Mouse (Mus musculus): Measurements from ENCODE around the gene Wrnip1. TPM values are rescaled to one million over a fixed set of nuclear protein-coding genes. Genes with fewer than 3 reads are reported as not detected.
A peak's percentile ranks its signal among the peaks of the same experiment; 100 is the strongest.

Wrnip1 gene
- 17.0 and 19.5 TPM in 2 replicates for polyA plus RNA-seq (2016; fragmentation: Nextera tagmentation; extraction: Ambion mirVana)

GRCm38 (mm10) chr13:32801693-32802221, at the start of gene Wrnip1:
Wrnip1 (plus strand) TSS chr13:32802038.
- Histone ChIP-seq H3K9me3 (replicated peaks) (no peaks in the 10 kb centered on the region), H3K4me1 (peaks cover 46% of the 10 kb centered on the region), H3K27ac (replicated peaks) (peak within 1 kb of the TSS; percentile 91), H3K36me3 (peaks cover 8% of the 10 kb centered on the region), H3K4me3 (peak within 1 kb of the TSS; percentile 85), H3K27me3 (ENCODE audit: low read depth, poor library complexity, severe bottlenecking) (no peaks in the 10 kb centered on the region; the same call in 1 of the 2 replicates)
- WGBS, result under 1% methylated on average over 51 of the region's 51 CpGs
- peak; percentile 98 for DNase-seq (ENCODE audit: low spot score)

DNA sequence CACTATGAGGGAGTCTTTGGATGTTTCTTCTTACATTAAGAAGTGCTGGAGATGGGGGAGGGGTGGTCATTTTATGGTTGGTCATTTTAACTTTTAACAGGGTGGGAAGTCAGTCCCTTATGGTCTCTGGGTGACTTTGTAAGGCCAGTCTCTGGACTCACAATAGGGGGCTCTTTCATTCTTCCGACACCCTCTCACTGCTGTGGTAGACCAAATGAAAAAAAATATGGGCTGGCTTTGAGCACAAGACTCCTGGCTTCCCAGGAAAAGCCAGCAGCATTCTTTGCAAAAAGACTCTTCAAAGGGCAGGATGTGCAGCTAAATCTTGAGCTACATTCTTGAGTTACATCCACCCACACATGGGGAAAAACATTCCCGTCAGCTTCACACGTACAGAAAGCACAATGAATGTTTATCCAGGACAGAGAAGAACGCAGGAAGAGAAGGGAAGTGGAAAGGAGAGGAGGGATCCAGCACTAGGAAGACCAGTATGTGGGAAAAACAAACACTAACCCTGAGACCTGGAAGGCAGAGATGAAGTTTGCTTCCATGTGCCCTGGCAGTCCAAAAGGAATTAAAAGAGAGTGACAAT, 49.7 kb upstream of the Wrnip1 start:
- Histone ChIP-seq H3K36me3 (no peaks in the 10 kb centered on the region), H3K27me3 (ENCODE audit: low read depth, poor library complexity, severe bottlenecking) (no peaks in the 10 kb centered on the region), H3K9me3 (replicated peaks) (no peaks in the 10 kb centered on the region), H3K4me3 (no peak overlapping the region), H3K27ac (replicated peaks) (no peak overlapping the region), H3K4me1 (no peaks in the 10 kb centered on the region)
- 63% methylated on average over 4 of the region's 4 CpGs for WGBS
- DNase-seq (ENCODE audit: low spot score), result no peak

DNA sequence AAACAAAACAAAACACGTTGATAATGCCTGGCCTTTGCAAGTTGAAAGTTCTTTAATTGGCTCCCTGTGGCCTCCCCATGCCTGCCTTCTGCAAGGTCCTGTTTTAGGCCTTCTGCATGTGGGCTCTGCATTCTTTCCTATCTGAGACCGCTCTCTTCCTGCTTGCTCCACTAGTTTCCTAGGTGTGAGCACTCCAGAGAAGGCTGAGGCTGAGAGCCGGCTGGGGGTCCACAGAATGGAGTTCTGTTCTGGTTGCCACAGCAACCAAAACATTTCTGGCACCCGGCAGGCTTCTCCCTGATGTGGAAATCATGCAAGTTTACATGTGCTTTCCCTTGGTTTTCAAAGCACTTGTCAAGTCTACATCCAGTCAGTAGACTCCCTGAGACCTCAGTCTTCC, 42.8 kb upstream of the Wrnip1 start:
- WGBS, result 10% methylated on average over 4 of the region's 4 CpGs
- Histone ChIP-seq H3K27me3 (ENCODE audit: low read depth, poor library complexity, severe bottlenecking) (no peaks in the 10 kb centered on the region), H3K9me3 (replicated peaks) (no peaks in the 10 kb centered on the region), H3K4me1 (peaks cover 7% of the 10 kb centered on the region), H3K36me3 (no peaks in the 10 kb centered on the region), H3K27ac (replicated peaks) (no peak overlapping the region), H3K4me3 (no peak overlapping the region)
- DNase-seq (ENCODE audit: low spot score), result no peak

- Histone ChIP-seq H3K4me3 (no peak overlapping the region), H3K9me3 (replicated peaks) (no peaks in the 10 kb centered on the region), H3K4me1 (peaks cover 7% of the 10 kb centered on the region), H3K27ac (replicated peaks) (no peak overlapping the region), H3K36me3 (no peaks in the 10 kb centered on the region), H3K27me3 (ENCODE audit: low read depth, poor library complexity, severe bottlenecking) (no peaks in the 10 kb centered on the region)
- WGBS, result 91% methylated on average over 2 of the region's 2 CpGs
- DNase-seq (ENCODE audit: low spot score), result no peak
Measured at GRCm38 (mm10) chr13:32760795-32761194, 41.0 kb upstream of the Wrnip1 start.

DNA sequence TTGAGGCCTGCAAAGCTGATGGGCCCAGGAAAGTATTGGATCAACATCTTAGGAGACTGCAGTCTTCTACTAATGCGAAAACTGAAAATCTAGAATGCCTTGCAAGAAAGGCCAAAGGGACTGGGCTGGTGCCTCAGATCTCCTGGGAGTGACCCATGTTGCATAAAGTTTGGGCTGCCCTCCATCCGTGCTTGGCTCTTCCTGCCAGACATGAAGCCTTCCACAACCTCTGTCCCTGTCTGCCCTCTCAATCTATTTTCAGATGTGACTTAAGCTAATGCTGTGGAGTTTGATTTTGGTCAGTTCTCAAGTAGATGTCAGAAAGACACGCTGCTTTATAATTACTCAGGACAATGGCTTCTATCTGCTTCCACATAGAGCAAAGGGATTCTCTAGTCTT, 38.7 kb upstream of the Wrnip1 start:
- Histone ChIP-seq H3K27me3 (ENCODE audit: low read depth, poor library complexity, severe bottlenecking) (no peaks in the 10 kb centered on the region), H3K9me3 (replicated peaks) (no peaks in the 10 kb centered on the region), H3K4me1 (peaks cover 7% of the 10 kb centered on the region), H3K36me3 (no peaks in the 10 kb centered on the region), H3K27ac (replicated peaks) (no peak overlapping the region), H3K4me3 (no peak overlapping the region)
- 89% methylated on average over 3 of the region's 3 CpGs for WGBS
- DNase-seq (ENCODE audit: low spot score), result no peak

DNA sequence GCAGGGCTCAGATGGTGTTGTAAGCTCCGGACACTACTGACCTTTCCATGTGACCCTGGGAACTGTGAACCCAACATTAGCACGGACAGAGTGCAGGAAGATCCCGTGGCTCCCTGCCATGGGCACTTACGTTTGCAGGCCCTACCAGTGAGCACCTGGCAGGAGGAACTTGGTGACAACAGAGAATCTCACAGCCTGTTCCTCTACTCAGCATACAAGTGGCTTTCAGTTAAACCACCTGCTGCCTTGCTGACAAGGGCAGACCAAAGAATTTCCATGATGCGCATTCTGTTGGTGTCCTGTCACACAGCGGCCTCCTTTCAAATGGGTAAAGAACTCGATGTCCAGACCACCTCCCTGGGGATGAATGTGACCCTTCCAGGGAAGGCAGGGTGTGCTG, 37.4 kb upstream of the Wrnip1 start:
- 42% methylated on average over 7 of the region's 7 CpGs for WGBS
- Histone ChIP-seq H3K4me3 (no peak overlapping the region), H3K9me3 (replicated peaks) (no peaks in the 10 kb centered on the region), H3K27ac (replicated peaks) (no peak overlapping the region), H3K27me3 (ENCODE audit: low read depth, poor library complexity, severe bottlenecking) (no peaks in the 10 kb centered on the region), H3K36me3 (no peaks in the 10 kb centered on the region), H3K4me1 (no peaks in the 10 kb centered on the region; the same call in 1 of the 2 replicates)
- DNase-seq (ENCODE audit: low spot score), result no peak

- Histone ChIP-seq H3K4me1 (0 out of 2 replicates have a peak, but pooled peaks cover 3% of the 10 kb centered on the region), H3K36me3 (no peaks in the 10 kb centered on the region), H3K27me3 (ENCODE audit: low read depth, poor library complexity, severe bottlenecking) (no peaks in the 10 kb centered on the region), H3K27ac (replicated peaks) (no peak overlapping the region), H3K9me3 (replicated peaks) (no peaks in the 10 kb centered on the region), H3K4me3 (no peak overlapping the region)
- WGBS, result 10% methylated on average over 4 of the region's 4 CpGs
- peak; percentile 15 for DNase-seq (ENCODE audit: low spot score)
Measured at GRCm38 (mm10) chr13:32768104-32768503, 33.7 kb upstream of the Wrnip1 start.

DNA sequence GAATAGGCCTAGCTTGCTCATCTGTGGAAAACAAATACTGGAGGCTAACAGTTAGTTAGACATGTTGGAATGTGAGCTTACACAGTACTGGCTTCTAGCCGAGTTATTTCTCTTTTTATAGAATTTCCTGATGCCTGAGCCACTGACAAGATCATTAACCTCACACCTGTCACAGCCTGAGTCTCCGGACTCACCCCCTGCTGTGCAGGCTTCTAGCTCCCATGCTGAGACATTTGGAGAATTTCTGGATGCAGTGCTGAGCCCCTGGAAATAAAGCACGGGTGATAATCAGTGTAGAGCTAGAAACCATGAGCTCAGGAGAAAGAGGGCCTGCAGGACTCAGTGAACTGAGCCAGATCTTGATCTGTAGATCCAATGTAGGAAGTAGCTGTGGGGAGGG, 31.9 kb upstream of the Wrnip1 start:
- H3K4me1 ChIP-seq, result 0 out of 2 replicates have a peak, but pooled peaks cover 3% of the 10 kb centered on the region
- no peaks in the 10 kb centered on the region for H3K36me3 ChIP-seq
- no peak overlapping the region for H3K27ac ChIP-seq (replicated peaks)
- WGBS, result 26% methylated on average over 3 of the region's 3 CpGs
- DNase-seq (ENCODE audit: low spot score), result no peak
- no peak overlapping the region for H3K4me3 ChIP-seq
- H3K9me3 ChIP-seq (replicated peaks), result no peaks in the 10 kb centered on the region
- no peaks in the 10 kb centered on the region for H3K27me3 ChIP-seq (ENCODE audit: low read depth, poor library complexity, severe bottlenecking)

- Histone ChIP-seq H3K36me3 (no peaks in the 10 kb centered on the region), H3K27me3 (ENCODE audit: low read depth, poor library complexity, severe bottlenecking) (no peaks in the 10 kb centered on the region), H3K4me1 (no peaks in the 10 kb centered on the region), H3K9me3 (replicated peaks) (no peaks in the 10 kb centered on the region), H3K4me3 (no peak overlapping the region), H3K27ac (replicated peaks) (no peak overlapping the region)
- 91% methylated on average over 9 of the region's 9 CpGs for WGBS
- DNase-seq (ENCODE audit: low spot score), result no peak
Measured at GRCm38 (mm10) chr13:32775889-32776288, 25.9 kb upstream of the Wrnip1 start.

GRCm38 (mm10) chr13:32776350-32776749, 25.5 kb upstream of the Wrnip1 start:
- H3K4me3 ChIP-seq, result no peak overlapping the region
- 90% methylated on average over 10 of the region's 10 CpGs for WGBS

DNA sequence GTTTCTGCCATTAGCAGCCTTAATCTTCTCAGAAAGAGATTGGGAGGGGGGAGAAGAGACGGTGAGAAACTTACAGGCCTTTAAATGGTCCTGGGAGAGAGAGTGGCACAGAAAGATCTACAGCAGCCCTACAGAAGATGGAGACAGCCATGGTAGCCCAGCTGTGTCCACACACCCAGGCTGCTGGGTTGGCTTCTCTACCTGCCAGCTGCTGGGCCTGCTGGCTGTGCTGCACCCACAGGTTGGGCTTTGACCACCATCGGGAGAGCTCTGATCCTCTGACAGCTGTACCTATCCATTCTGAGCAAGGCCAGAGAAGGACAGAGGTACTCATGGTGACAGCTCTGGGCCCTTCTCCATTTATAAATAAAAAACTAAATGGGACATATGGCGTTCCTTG, 23.0 kb upstream of the Wrnip1 start:
- H3K9me3 ChIP-seq (replicated peaks), result no peaks in the 10 kb centered on the region
- WGBS, result 72% methylated on average over 3 of the region's 3 CpGs
- H3K4me1 ChIP-seq, result no peaks in the 10 kb centered on the region
- H3K36me3 ChIP-seq, result no peaks in the 10 kb centered on the region
- H3K27me3 ChIP-seq (ENCODE audit: low read depth, poor library complexity, severe bottlenecking), result no peaks in the 10 kb centered on the region
- DNase-seq (ENCODE audit: low spot score), result no peak
- no peak overlapping the region for H3K27ac ChIP-seq (replicated peaks)
- H3K4me3 ChIP-seq, result no peak overlapping the region

More at GRCm38 (mm10) chr13:32776350-32776749, 25.5 kb upstream of the Wrnip1 start:
- Histone ChIP-seq H3K4me1 (no peaks in the 10 kb centered on the region), H3K27ac (replicated peaks) (no peak overlapping the region), H3K27me3 (ENCODE audit: low read depth, poor library complexity, severe bottlenecking) (no peaks in the 10 kb centered on the region), H3K9me3 (replicated peaks) (no peaks in the 10 kb centered on the region), H3K36me3 (no peaks in the 10 kb centered on the region)
- no peak for DNase-seq (ENCODE audit: low spot score)

GRCm38 (mm10) chr13:32783055-32783454, 18.8 kb upstream of the Wrnip1 start:
- H3K9me3 ChIP-seq (replicated peaks), result no peaks in the 10 kb centered on the region
- no peaks in the 10 kb centered on the region for H3K27me3 ChIP-seq (ENCODE audit: low read depth, poor library complexity, severe bottlenecking)
- no peaks in the 10 kb centered on the region for H3K36me3 ChIP-seq
- H3K4me3 ChIP-seq, result no peak overlapping the region
- DNase-seq (ENCODE audit: low spot score), result no peak
- no peaks in the 10 kb centered on the region for H3K4me1 ChIP-seq
- no peak overlapping the region for H3K27ac ChIP-seq (replicated peaks)
- 76% methylated on average over 5 of the region's 5 CpGs for WGBS

GRCm38 (mm10) chr13:32783816-32784215, 18.0 kb upstream of the Wrnip1 start, which contains the start of gene Mylk4:
Mylk4 (minus strand) TSS chr13:32783954.
- no peaks in the 10 kb centered on the region for H3K36me3 ChIP-seq
- no peak for DNase-seq (ENCODE audit: low spot score)
- no peak within 1 kb of the TSS for H3K27ac ChIP-seq (replicated peaks)
- H3K4me3 ChIP-seq, result no peak within 1 kb of the TSS
- H3K4me1 ChIP-seq, result no peaks in the 10 kb centered on the region
- H3K9me3 ChIP-seq (replicated peaks), result no peaks in the 10 kb centered on the region
- no peaks in the 10 kb centered on the region for H3K27me3 ChIP-seq (ENCODE audit: low read depth, poor library complexity, severe bottlenecking)
- 86% methylated on average over 8 of the region's 8 CpGs for WGBS
